Mouse (Mus musculus) bone marrow, adult 2 months (tissue): ENCODE data around the gene Zfp106.

ENCODE experiments used
- CTCF ChIP-seq: fragments of 200-500 bp; IDR thresholded peaks from 2 replicates; pipeline ENCODE4 v1.5.1; 2011; ENCODE audit warnings: low read length, control low read depth; ENCODE audit not compliant: control insufficient read depth, insufficient read depth
- POLR2A ChIP-seq: fragments of 200-500 bp; IDR thresholded peaks from 2 replicates; pipeline ENCODE4 v1.6.1; 2011; ENCODE audit warnings: low read depth, mild to moderate bottlenecking, control low read depth, low read length, borderline replicate concordance; ENCODE audit not compliant: control insufficient read depth

DNA sequence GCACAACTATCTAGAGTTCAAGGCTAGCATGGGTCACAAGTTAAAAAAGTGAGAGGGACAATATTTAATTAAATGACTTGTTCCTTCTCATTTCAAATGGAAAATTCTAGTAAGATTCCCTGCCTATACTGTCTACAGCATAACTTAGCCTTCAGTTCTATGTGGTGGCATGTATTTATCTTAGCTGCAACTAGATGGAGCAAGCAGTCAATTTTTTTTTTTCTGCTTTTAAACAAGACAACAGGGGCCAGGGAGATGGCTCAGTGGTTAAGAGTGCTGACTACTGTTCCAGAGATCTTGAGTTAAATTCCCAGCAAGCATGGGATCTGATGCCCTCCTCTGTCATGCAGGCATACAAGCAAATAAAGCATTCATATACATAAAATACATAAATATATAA lies 34.1 kb downstream of the Zfp106 start:
- no peak for TF ChIP-seq POLR2A
- no peak for TF ChIP-seq CTCF
